Mouse (Mus musculus) cerebellum, adult 9-11 months (tissue): ENCODE measurements around the gene Zbbx.

Source experiments
- DNase-seq: peaks from one replicate; pipeline ENCODE4 v3.0.0; 2022

Gene Zbbx

GRCm38 (mm10) chr3:75164838-75165496, at the start of gene Zbbx:
Gene Zbbx (minus strand): TSS chr3:75165034.
- DNase-seq = no peak

GRCm38 (mm10) chr3:75202808-75203503, 38.1 kb upstream of the Zbbx start:
- DNase-seq = no peak

GRCm38 (mm10) chr3:75182606-75183005, 17.8 kb upstream of the Zbbx start:
- DNase-seq = no peak

- DNase-seq = no peak
Observed at GRCm38 (mm10) chr3:75141876-75142275, 23.0 kb downstream of the Zbbx start.

DNA sequence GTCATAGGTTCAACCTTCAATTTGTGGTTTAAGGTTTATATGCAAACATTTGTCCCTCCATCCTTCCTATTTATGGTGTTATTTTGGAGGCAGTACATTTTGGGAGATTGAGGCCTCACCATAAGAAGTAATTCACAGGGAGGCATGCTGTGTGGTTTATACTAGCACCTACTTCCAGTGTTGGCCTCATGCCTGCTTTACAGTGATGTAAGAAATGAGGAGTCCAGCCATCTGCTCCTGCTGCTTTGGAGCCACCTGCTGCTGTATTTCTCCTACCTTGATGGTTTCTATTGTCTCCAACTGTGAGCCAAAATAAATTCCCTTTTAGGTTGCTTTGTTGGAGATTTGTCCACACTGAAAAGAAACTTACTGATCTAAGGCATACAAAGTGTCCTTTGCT, 60.0 kb downstream of the Zbbx start:
- DNase-seq = peak; percentile 59

DNA sequence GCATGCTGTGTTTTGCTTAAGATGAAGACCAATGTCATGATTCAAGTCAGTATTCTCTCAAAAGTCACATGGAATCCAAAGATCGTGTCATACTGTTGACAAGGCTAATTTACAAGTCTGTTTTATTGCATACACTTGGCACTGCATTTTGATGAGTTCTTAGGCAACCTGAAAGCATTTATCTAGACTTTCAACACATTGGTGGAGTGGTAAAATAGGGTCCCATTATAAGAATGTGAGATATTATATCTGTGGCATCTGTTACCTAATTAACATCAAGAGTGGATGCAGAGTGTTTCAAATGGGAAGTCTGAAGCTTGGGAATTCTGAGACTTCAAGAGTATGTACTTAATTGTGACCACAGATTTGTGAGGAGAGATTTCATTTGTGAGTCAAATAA, 79.1 kb downstream of the Zbbx start:
- no peak for DNase-seq

DNA sequence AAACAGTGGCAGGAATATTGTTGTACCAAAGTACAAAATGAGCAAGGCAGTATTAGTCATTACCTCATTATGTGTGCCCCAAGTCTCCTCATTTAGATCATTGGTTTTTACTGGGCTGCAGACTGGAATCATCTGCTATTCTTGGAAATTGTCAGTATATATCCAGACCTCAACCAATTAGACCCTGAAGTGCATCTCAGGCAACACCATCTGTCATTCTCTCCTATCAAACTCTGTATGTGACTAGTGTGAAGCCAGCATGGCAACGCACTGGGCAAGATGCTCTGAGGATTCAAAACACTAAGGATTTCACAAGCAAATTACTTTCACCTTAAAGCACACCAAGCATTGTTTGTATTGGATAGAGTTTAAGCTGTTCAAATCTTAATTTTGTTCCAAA, 85.9 kb downstream of the Zbbx start:
- DNase-seq = peak; percentile 2

GRCm38 (mm10) chr3:75009701-75010100, 155.1 kb downstream of the Zbbx start:
- no peak for DNase-seq
